Mouse (Mus musculus) liver, embryonic 16.5 days (tissue): Measurements from ENCODE around the gene Tedc2. TPM values are rescaled to one million over a fixed set of nuclear protein-coding genes. Genes with fewer than 3 reads are reported as not detected.

Experiments used
- ATAC-seq: fragments of 200-750 bp; cut with Nextera tagmentation; 2 replicates; pipeline ENCODE4 v1.8.0; 2017; ENCODE audit warnings: low read depth, mild to moderate bottlenecking, moderate number of reproducible peaks, moderate library complexity
- H3K27ac ChIP-seq: fragments of 300-500 bp; sonication (generic); 2 replicates; pipeline ENCODE4 v1.5.1; 2014; ENCODE audit warnings: mild to moderate bottlenecking, low read length
- H3K27me3 ChIP-seq: fragments of 300-500 bp; sonication (generic); 2 replicates; pipeline ENCODE4 v1.6.1; 2014; ENCODE audit warnings: low read depth, low read length, mixed read lengths; ENCODE audit not compliant: control insufficient read depth, insufficient read depth
- H3K36me3 ChIP-seq: fragments of 300-500 bp; sonication (generic); 2 replicates; pipeline ENCODE4 v1.6.1; 2014; ENCODE audit warnings: mild to moderate bottlenecking; ENCODE audit not compliant: control insufficient read depth, insufficient read depth
- H3K4me1 ChIP-seq: fragments of 300-500 bp; sonication (generic); 2 replicates; pipeline ENCODE4 v1.6.1; 2014; ENCODE audit warnings: low read depth, low read length, mixed read lengths; ENCODE audit not compliant: control insufficient read depth
- H3K4me2 ChIP-seq: fragments of 300-500 bp; sonication (generic); 2 replicates; pipeline ENCODE4 v1.6.1; 2014; ENCODE audit warnings: low read depth, low read length, mixed read lengths
- H3K4me3 ChIP-seq: fragments of 300-500 bp; sonication (generic); 2 replicates; pipeline ENCODE4 v1.5.1; 2014; ENCODE audit warnings: low read depth, mild to moderate bottlenecking, low read length
- H3K9ac ChIP-seq: fragments of 300-500 bp; sonication (generic); 2 replicates; pipeline ENCODE4 v1.6.1; 2014; ENCODE audit warnings: low read depth, low read length
- H3K9me3 ChIP-seq: fragments of 300-500 bp; sonication (generic); replicated peaks from 2 replicates; pipeline ENCODE4 v1.6.1; 2016; ENCODE audit warnings: low read length; ENCODE audit not compliant: control insufficient read depth
- WGBS: fragments of 180-500 bp; shearing (Covaris S2); extraction: QIAGEN DNeasy Blood & Tissue Kit; methylation state at CpG from one replicate; pipeline ENCODE4 v1.1.7; 2014; ENCODE audit not compliant: insufficient replicate concordance; 5-methylcytosine and 5-hydroxymethylcytosine counted together
- polyA plus RNA-seq: library from polyadenylated mRNA; unstranded; fragments of >200 nt; fragmentation: Nextera tagmentation; extraction: Ambion mirVana; gene quantifications from 2 replicates; pipeline ENCODE4 v1.2.1, GENCODE M21; 2015

The Tedc2 gene
- polyA plus RNA-seq: 7.1 and 7.4 TPM in 2 replicates

DNA sequence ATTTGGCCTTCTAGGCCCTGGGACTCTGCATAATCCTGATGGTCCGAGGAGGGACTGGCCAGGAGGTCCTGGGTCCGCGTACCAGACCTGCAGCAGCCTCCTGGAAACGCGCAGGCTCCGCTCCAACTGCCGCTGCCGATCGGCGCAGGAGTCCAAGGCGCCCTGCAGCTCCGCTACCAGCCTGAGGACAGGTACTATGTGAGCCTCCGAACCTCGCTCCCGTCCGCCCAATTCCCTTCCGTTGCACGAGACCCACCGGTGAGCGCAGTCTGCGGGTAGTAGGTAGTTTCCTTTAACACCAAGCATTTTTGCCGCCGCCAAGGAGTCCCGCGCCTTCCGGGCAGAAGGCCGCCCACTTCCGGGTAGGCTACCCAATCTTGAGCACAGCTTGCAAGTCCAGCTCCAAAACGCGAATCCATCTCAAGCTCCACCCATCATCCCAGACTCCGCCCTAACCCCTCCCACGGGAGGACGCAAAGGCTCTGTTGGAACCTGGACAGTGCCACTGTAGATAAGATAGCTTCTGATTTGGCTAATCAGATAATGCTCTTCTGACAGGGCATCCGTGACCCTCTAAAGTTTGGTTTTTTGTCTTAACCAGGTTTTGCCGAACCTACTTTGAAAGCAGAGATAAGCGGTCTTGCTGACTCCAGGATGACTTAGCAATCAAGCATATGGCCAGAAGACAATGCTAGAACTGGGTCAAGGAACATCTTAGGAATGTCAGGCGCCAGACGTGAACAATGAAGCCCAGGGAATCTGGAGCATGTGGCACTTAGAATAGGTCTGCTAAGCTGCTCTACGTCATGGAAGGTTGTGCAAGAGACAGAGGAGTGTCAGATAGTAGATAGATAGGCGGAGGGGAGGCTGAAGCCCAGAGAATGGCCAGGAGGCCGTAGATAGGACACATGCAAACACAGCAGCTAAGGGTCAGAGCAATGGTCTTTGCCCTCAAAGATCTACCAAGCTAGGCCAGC lies at the start of gene Tedc2:
Tedc2 (minus strand) TSS at position 417 of the 977 bp plus-strand sequence.
- Histone ChIP-seq H3K4me3 (peak within 1 kb of the TSS; percentile 90), H3K9me3 (no peaks in the 10 kb centered on the region), H3K9ac (peak within 1 kb of the TSS; percentile 90), H3K27ac (peak within 1 kb of the TSS; percentile 95), H3K4me2 (peak within 1 kb of the TSS; percentile 86), H3K36me3 (peaks cover 56% of the 10 kb centered on the region), H3K27me3 (no peaks in the 10 kb centered on the region), H3K4me1 (peaks cover 38% of the 10 kb centered on the region)
- WGBS: under 1% methylated on average over 41 of the region's 41 CpGs
- ATAC-seq: peak; percentile 92

GRCm38 (mm10) chr17:24267133-24267532 lies 46.5 kb upstream of the Tedc2 start:
- no peak overlapping the region for H3K9ac ChIP-seq
- H3K27ac ChIP-seq: no peak overlapping the region
- no peak overlapping the region for H3K4me2 ChIP-seq
- no peak overlapping the region for H3K4me3 ChIP-seq
- no peak for ATAC-seq
- H3K4me1 ChIP-seq: no peaks in the 10 kb centered on the region
- no peaks in the 10 kb centered on the region for H3K36me3 ChIP-seq
- H3K27me3 ChIP-seq: no peaks in the 10 kb centered on the region
- H3K9me3 ChIP-seq: no peaks in the 10 kb centered on the region
- 61% methylated on average over 1 of the region's 1 CpGs for WGBS

GRCm38 (mm10) chr17:24264766-24265165 lies 44.1 kb upstream of the Tedc2 start:
- H3K36me3 ChIP-seq: no peaks in the 10 kb centered on the region
- H3K9me3 ChIP-seq: no peaks in the 10 kb centered on the region
- H3K4me2 ChIP-seq: no peak overlapping the region
- no peak overlapping the region for H3K4me3 ChIP-seq
- no peak for ATAC-seq
- H3K27me3 ChIP-seq: no peaks in the 10 kb centered on the region
- H3K4me1 ChIP-seq: no peaks in the 10 kb centered on the region
- no peak overlapping the region for H3K27ac ChIP-seq
- H3K9ac ChIP-seq: no peak overlapping the region
- 68% methylated on average over 2 of the region's 2 CpGs for WGBS

GRCm38 (mm10) chr17:24260516-24260915 lies 39.9 kb upstream of the Tedc2 start:
- 26% methylated on average over 4 of the region's 4 CpGs for WGBS
- Histone ChIP-seq H3K9ac (no peak overlapping the region), H3K4me3 (no peak overlapping the region), H3K36me3 (no peaks in the 10 kb centered on the region), H3K4me2 (no peak overlapping the region), H3K9me3 (no peaks in the 10 kb centered on the region), H3K4me1 (no peaks in the 10 kb centered on the region; the same call in 1 of the 2 replicates), H3K27ac (no peak overlapping the region), H3K27me3 (no peaks in the 10 kb centered on the region)
- no peak for ATAC-seq

DNA sequence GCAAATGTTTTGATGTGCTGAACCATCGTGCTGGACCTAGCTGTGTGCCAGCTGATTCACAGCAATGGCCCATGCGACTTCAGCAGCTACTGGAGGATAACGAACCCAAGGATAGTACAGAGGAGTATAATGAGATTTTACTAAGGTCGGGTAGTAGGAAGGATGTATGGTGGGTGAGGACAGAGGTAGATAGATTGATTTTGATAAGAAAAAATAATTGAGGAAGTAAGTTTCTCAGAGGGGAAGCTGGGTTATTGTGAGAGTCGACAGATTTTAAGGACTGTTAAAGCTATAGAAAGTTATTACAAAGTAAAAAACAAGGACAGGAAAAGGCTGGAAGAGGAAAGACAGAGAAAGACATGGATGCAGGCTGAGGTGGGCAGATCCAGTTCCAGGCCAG lies 39.1 kb upstream of the Tedc2 start:
- ATAC-seq: no peak
- H3K4me1 ChIP-seq: no peaks in the 10 kb centered on the region; the same call in 1 of the 2 replicates
- no peak overlapping the region for H3K27ac ChIP-seq
- H3K4me3 ChIP-seq: no peak overlapping the region
- H3K27me3 ChIP-seq: no peaks in the 10 kb centered on the region
- no peak overlapping the region for H3K4me2 ChIP-seq
- H3K36me3 ChIP-seq: no peaks in the 10 kb centered on the region
- no peaks in the 10 kb centered on the region for H3K9me3 ChIP-seq
- no peak overlapping the region for H3K9ac ChIP-seq
- WGBS: 15% methylated on average over 5 of the region's 5 CpGs

DNA sequence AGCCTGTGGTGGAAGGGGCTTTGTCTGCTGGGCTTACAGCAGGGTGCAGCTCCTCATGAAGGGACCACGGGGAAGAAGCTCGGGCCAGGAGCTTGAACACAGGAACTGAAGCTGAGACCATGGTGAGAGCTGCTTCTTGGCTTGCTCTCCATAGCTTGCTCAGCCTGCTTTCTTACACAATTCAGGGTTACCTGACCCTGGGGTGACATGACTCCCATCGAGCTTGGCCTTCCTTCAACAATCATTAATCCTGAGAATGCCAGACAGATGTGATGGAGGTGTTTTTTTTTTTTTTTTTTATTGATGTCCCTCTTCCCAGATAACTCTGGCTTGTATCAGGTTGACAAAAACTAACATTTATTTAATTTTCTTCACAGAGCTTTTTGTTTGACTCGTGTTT lies 38.3 kb upstream of the Tedc2 start:
- Histone ChIP-seq H3K36me3 (no peaks in the 10 kb centered on the region), H3K9ac (no peak overlapping the region), H3K9me3 (no peaks in the 10 kb centered on the region), H3K4me3 (no peak overlapping the region), H3K27ac (no peak overlapping the region), H3K4me1 (no peaks in the 10 kb centered on the region; the same call in 1 of the 2 replicates), H3K4me2 (no peak overlapping the region), H3K27me3 (no peaks in the 10 kb centered on the region)
- ATAC-seq: no peak
- WGBS: 39% methylated on average over 4 of the region's 4 CpGs

- peak overlapping the region; percentile 89 for H3K9ac ChIP-seq
- H3K4me1 ChIP-seq: peaks cover 11% of the 10 kb centered on the region
- no peaks in the 10 kb centered on the region for H3K27me3 ChIP-seq
- WGBS: 91% methylated on average over 2 of the region's 2 CpGs
- H3K4me2 ChIP-seq: peak overlapping the region; percentile 85
- H3K27ac ChIP-seq: peak overlapping the region; percentile 87
- H3K36me3 ChIP-seq: peaks cover 20% of the 10 kb centered on the region
- no peak for ATAC-seq
- peaks cover 2% of the 10 kb centered on the region; the same call in 1 of the 2 replicates for H3K9me3 ChIP-seq
- H3K4me3 ChIP-seq: peak overlapping the region; percentile 76; the same call in 1 of the 2 replicates
These were observed 31.7 kb upstream of the Tedc2 start for GRCm38 (mm10) chr17:24252329-24252728.

DNA sequence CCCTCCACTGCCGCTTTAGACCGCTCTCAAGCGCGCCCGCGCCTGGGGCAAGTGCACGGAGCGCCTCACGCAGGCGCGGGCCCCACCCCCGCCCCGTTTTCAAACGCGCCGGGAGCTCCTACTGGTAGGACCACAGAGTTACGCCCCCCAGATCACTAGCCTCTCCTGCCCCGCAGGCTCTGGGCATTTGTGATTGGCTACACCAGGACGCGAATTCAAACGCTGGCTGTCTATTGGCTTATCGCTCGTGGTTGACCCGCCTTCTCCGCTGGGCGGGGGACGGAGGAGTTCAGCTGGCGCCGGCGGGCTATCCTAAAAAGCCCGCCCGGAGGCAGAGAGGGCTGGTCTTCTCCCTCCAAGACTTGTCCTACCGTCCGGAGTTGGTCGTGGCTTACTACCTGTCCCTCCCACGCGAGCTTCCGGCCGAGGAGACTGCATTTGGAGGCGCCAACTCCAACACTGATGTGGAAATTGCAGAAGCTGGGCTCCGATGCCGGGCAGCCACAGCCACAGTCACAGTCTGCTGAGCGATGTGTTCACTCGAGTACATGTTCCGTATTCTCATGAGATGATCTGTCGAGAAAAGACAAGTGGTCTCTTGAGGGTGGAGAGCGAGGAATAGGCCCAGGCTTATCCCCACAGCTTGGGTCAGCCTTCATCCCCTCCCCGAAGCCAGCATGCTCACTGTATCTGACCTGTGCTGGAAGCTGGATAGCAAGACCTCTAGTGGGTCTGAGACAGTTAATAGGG lies 30.8 kb upstream of the Tedc2 start, which contains the start of gene Ccnf:
Ccnf (minus strand) TSS at position 165 of the 750 bp plus-strand sequence.
- Histone ChIP-seq H3K9ac (peak within 1 kb of the TSS; percentile 89), H3K9me3 (peaks cover 2% of the 10 kb centered on the region; the same call in 1 of the 2 replicates), H3K27ac (peak within 1 kb of the TSS; percentile 87), H3K4me3 (peak within 1 kb of the TSS; percentile 76), H3K4me2 (peak within 1 kb of the TSS; percentile 85), H3K27me3 (no peaks in the 10 kb centered on the region), H3K4me1 (peaks cover 11% of the 10 kb centered on the region), H3K36me3 (peaks cover 29% of the 10 kb centered on the region)
- under 1% methylated on average over 48 of the region's 48 CpGs for WGBS
- ATAC-seq: peak; percentile 99
